ENCODE assay signal across 8 mouse cellular contexts in genomic region chr16:91648220-91648550, GRCm38 (mm10). TPM values are rescaled to one million over a fixed set of nuclear protein-coding genes. Genes with fewer than 3 reads are reported as not detected.
DNase-seq lines count a peak whose midpoint lies in the region; ATAC-seq and TF ChIP-seq lines count a peak whose summit lies in the region.

No protein-coding gene starts in this region.

- H3K27ac ChIP-seq in bone marrow macrophage, adult 2 months (ENCODE audit: insufficient read depth, low read depth, low read length): peak overlapping the region; percentile 97
- peak overlapping the region; percentile 88; the same call in 1 of the 2 replicates for H3K27ac ChIP-seq in embryonic fibroblast, embryonic 13.5 days (ENCODE audit: insufficient read depth, low read length)
- H3K27ac ChIP-seq in heart, embryonic 14.5 days (replicated peaks in 1 of 2; ENCODE audit: control insufficient read depth in 1 of 2, insufficient read depth in 1 of 2, low read depth in 2 of 2, low read length in 2 of 2): peak overlapping the region; percentile 97 to 98

- no peaks in the 10 kb centered on the region for H3K27me3 ChIP-seq in heart, embryonic 14.5 days (ENCODE audit: control insufficient read depth, insufficient read depth, low read length)

- H3K9me3 ChIP-seq in heart, embryonic 14.5 days (ENCODE audit: control insufficient read depth, low read length): no peaks in the 10 kb centered on the region

- peaks cover 17% of the 10 kb centered on the region for H3K36me3 ChIP-seq in heart, embryonic 14.5 days (ENCODE audit: control insufficient read depth, insufficient read depth, low read length)

- no peak for TF ChIP-seq POLR2A in bone marrow macrophage, adult 2 months (IDR thresholded peaks at IDR 0.05; ENCODE audit: borderline replicate concordance, low read depth, low read length)
- peak; percentile 49 for TF ChIP-seq POLR2A in embryonic fibroblast, embryonic 13.5 days (IDR thresholded peaks at IDR 0.05; ENCODE audit: low read depth, low read length)
- peak; percentile 58; the same call in 1 of the 2 replicates for TF ChIP-seq POLR2A in lung, adult 2 months (IDR thresholded peaks at IDR 0.05; ENCODE audit: borderline replicate concordance, extremely low read depth, low read depth, low read length)

- H3K9ac ChIP-seq in heart, embryonic 14.5 days (ENCODE audit: low read length): peak overlapping the region; percentile 97

- peaks cover 15% of the 10 kb centered on the region for H3K4me1 ChIP-seq in bone marrow macrophage, adult 2 months (ENCODE audit: control insufficient read depth, insufficient read depth, low read length)
- H3K4me1 ChIP-seq in embryonic fibroblast, embryonic 13.5 days (ENCODE audit: control insufficient read depth, insufficient read depth, low read length): no peaks in the 10 kb centered on the region
- H3K4me1 ChIP-seq in heart, embryonic 14.5 days (ENCODE audit: control insufficient read depth in 2 of 2, insufficient read depth in 2 of 2, low read length in 2 of 2): peaks cover 2 to 9% of the 10 kb centered on the region in 2 experiments
- no peaks in the 10 kb centered on the region for H3K4me1 ChIP-seq in lung, adult 2 months (ENCODE audit: control insufficient read depth, insufficient read depth, low read length)

- peak; percentile 65 for ATAC-seq in heart, embryonic 14.5 days (ENCODE audit: insufficient number of reproducible peaks, insufficient read depth, low FRiP score, low read depth)

- H3K4me3 ChIP-seq in bone marrow macrophage, adult 2 months (ENCODE audit: insufficient read depth, low read length): peak overlapping the region; percentile 88
- peak overlapping the region; percentile 98 for H3K4me3 ChIP-seq in embryonic fibroblast, embryonic 13.5 days (ENCODE audit: insufficient read depth, low read length)
- H3K4me3 ChIP-seq in heart, embryonic 14.5 days (ENCODE audit: control insufficient read depth in 1 of 2, insufficient read depth in 1 of 2, low read depth in 1 of 2, low read length in 2 of 2): peak overlapping the region; percentile 81 to 84
- peak overlapping the region; percentile 82 for H3K4me3 ChIP-seq in lung, adult 2 months (replicated peaks; ENCODE audit: extremely low read depth, low read depth, low read length)

- TF ChIP-seq CTCF in bone marrow macrophage, adult 2 months (IDR thresholded peaks at IDR 0.05; ENCODE audit: low read depth, low read length): no peak
- no peak for TF ChIP-seq CTCF in embryonic fibroblast, embryonic 13.5 days (IDR thresholded peaks at IDR 0.05; ENCODE audit: borderline replicate concordance, insufficient read depth, low read length)
- TF ChIP-seq CTCF in lung, adult 2 months (IDR thresholded peaks at IDR 0.05; ENCODE audit: insufficient read depth, low read length): no peak

- H3K4me2 ChIP-seq in heart, embryonic 14.5 days (ENCODE audit: low read length): peak overlapping the region; percentile 74

- peak; percentile 35 to 48 for DNase-seq in CD8-positive naive resting alpha-beta T cell, adult 2 months (ENCODE audit: low read depth in 2 of 2, low spot score in 2 of 2)
- peak; percentile 82 to 93 for DNase-seq in kidney, postnatal 36 days
- peak; percentile 82 for DNase-seq in lung, adult 2 months
- DNase-seq in ovary, adult 18-20 months (ENCODE audit: low spot score): peak; percentile 60
- peak; percentile 83 for DNase-seq in thymus, postnatal 14 days

- WGBS in heart, embryonic 14.5 days: 0% methylated on average over 25 of the region's 25 CpGs
- 1% methylated on average over 25 of the region's 25 CpGs for WGBS in lung, adult 2 months

RNA-seq across cellular contexts. Expression of gene Son, which starts 0.9 kb away (rescaled TPM):
- polyA plus RNA-seq in bone marrow macrophage, adult 2 months (2012; ENCODE audit: insufficient read depth, insufficient read length, missing spikeins): 237 and 238 TPM in 2 replicates
- 220 and 242 TPM in 2 replicates for polyA plus RNA-seq in embryonic fibroblast, embryonic 13.5 days (2011; ENCODE audit: insufficient read length, low read depth, missing spikeins)
- 102 and 108 TPM in 2 replicates for polyA plus RNA-seq in heart, embryonic 14.5 days (2014; fragmentation: Nextera tagmentation; extraction: Ambion mirVana)
- polyA plus RNA-seq in lung, adult 2 months (2012; rRNA removed): 144 and 200 TPM in 2 replicates

RNA-seq across cellular contexts. Expression of gene Gart, which starts 1.4 kb away (rescaled TPM):
- 27.6 and 31.6 TPM in 2 replicates for polyA plus RNA-seq in bone marrow macrophage, adult 2 months (2012; ENCODE audit: insufficient read depth, insufficient read length, missing spikeins)
- 68.2 and 80.0 TPM in 2 replicates for polyA plus RNA-seq in embryonic fibroblast, embryonic 13.5 days (2011; ENCODE audit: insufficient read length, low read depth, missing spikeins)
- 56.2 and 62.8 TPM in 2 replicates for polyA plus RNA-seq in heart, embryonic 14.5 days (2014; fragmentation: Nextera tagmentation; extraction: Ambion mirVana)
- polyA plus RNA-seq in lung, adult 2 months (2012; rRNA removed): 19.1 and 29.5 TPM in 2 replicates

RNA-seq across cellular contexts. Expression of gene Dnajc28, which starts 29.4 kb away (rescaled TPM):
- 7.5 and 7.9 TPM in 2 replicates for polyA plus RNA-seq in bone marrow macrophage, adult 2 months (2012; ENCODE audit: insufficient read depth, insufficient read length, missing spikeins)
- polyA plus RNA-seq in embryonic fibroblast, embryonic 13.5 days (2011; ENCODE audit: insufficient read length, low read depth, missing spikeins): 1.6 and 2.0 TPM in 2 replicates
- polyA plus RNA-seq in heart, embryonic 14.5 days (2014; fragmentation: Nextera tagmentation; extraction: Ambion mirVana): 5.8 and 6.5 TPM in 2 replicates
- polyA plus RNA-seq in lung, adult 2 months (2012; rRNA removed): 1.3 and 1.7 TPM in 2 replicates

RNA-seq across cellular contexts. Expression of gene Donson, which starts 40.4 kb away (rescaled TPM):
- 12.2 and 14.5 TPM in 2 replicates for polyA plus RNA-seq in bone marrow macrophage, adult 2 months (2012; ENCODE audit: insufficient read depth, insufficient read length, missing spikeins)
- 13.8 and 25.6 TPM in 2 replicates for polyA plus RNA-seq in embryonic fibroblast, embryonic 13.5 days (2011; ENCODE audit: insufficient read length, low read depth, missing spikeins)
- 12.3 and 15.2 TPM in 2 replicates for polyA plus RNA-seq in heart, embryonic 14.5 days (2014; fragmentation: Nextera tagmentation; extraction: Ambion mirVana)
- 5.5 and 6.6 TPM in 2 replicates for polyA plus RNA-seq in lung, adult 2 months (2012; rRNA removed)

RNA-seq across cellular contexts. Expression of gene Tmem50b, which starts 50.6 kb away (rescaled TPM):
- 78.7 and 80.3 TPM in 2 replicates for polyA plus RNA-seq in bone marrow macrophage, adult 2 months (2012; ENCODE audit: insufficient read depth, insufficient read length, missing spikeins)
- 25.4 and 27.7 TPM in 2 replicates for polyA plus RNA-seq in embryonic fibroblast, embryonic 13.5 days (2011; ENCODE audit: insufficient read length, low read depth, missing spikeins)
- polyA plus RNA-seq in heart, embryonic 14.5 days (2014; fragmentation: Nextera tagmentation; extraction: Ambion mirVana): 60.5 and 67.5 TPM in 2 replicates
- polyA plus RNA-seq in lung, adult 2 months (2012; rRNA removed): 87.2 and 111 TPM in 2 replicates

Comparison
In these comparisons a context has a peak if more than half of its experiments do, and no peak if none do; other contexts are left out.
1. Peak in every context shown above with its lines: DNase-seq, ATAC-seq, H3K4me3 ChIP-seq and H3K27ac ChIP-seq.